Mouse (Mus musculus) cerebellum, adult 18-20 months (tissue): ENCODE data around the gene Veph1.
"Not testable (repeated sequence)": the region's sequence is repeated elsewhere in the genome, so short reads cannot be mapped to it uniquely, and the experiment has no call there.

Source experiments
- DNase-seq, 2 experiments: peaks; one replicate each; pipeline ENCODE4 v3.0.0; 2021

The Veph1 gene

DNA sequence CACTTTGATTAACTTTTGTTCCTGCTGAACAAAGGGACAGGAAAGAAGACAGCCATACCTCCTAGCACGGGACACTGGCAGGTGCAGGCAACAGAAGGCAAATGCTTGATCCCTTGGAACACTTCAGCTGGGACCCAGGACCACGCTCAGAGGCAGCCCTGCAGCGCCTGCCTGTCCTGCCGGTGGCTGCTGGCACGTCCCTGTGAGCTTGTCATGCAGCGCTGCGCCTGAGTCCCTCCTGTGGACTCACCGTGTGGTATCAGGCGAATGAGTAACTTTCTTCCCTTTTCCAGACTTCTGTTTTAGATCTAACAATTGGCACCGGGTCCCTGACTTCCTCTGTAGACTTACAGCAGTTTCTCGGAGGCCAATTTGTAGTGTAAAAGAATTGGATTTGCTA, at the start of gene Veph1:
Gene Veph1, minus strand, starts transcription at position 293 of the 400 bp plus-strand sequence.
- no peak for DNase-seq

DNA sequence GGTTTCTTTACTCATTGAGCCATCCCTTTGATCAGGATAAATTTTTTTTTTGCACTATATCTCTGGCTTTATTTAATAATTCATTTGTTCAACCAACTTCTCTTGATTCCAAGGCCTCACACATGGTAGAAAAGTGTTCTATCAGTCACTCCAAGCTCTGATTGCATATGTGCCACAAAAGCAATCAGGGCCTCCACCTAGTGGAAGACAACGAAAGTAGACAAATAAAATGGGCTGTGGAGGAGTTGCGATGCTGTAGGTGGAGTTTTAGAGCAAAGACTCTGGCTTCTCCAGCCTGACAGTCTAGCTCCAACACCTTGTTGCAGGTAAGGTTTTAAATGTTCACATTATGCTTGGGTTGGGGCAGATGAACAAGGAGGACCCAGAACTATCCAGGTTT, 44.1 kb upstream of the Veph1 start:
- no peak for DNase-seq

DNA sequence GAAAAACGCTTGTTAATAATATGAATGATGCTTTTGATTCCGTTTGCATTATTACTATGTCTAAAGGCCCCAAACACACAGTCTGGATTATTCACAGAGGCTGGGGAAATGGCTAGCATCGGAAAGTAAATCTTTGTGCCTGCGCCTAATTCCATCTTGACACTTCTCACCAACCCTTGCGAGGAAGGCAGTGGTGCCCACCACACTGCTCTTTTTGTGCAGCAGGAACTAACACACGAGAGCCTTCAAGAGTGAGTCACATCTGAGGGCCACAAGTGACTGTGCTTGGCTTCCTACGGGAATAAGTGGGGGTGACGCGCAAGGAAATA, 35.7 kb upstream of the Veph1 start:
- no peak for DNase-seq

DNA sequence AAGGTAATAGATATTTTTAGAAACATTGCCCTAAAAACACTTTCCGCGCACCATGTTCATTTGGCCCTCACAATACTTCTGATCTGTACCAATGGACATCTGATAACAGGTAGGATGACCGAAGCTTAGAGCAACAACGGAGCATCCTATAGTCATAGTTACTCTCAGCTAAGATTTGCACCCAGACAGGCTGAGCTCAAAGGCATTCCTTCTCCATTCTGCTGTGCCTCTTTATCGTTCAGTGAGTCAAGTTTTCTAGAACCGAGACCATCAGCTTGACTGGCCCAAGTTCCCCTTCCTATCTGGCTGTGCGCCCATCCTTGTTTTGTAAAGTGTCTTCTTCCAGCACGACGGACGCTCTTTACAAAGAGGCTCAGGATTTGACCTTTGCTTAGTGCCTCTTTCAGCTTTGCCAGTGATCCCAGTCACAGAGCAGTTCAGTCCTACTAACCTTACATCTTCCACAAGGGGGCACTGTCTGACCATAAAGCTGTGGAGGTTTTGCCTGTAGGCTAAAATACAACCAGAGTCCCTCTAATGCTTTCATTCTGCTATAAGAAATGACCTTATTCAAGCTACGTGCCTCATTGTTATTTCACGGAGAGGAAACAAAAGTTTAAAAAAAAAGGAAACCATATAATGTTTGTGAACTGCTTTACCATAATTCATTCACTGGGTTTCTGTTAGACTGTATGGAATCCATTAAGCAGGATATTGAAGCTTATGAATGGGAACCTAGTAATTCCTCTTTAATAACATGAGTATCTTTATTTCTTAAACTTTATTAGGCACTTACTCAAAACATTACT, 35.2 kb upstream of the Veph1 start:
- DNase-seq = peak; percentile 32 to 38

DNA sequence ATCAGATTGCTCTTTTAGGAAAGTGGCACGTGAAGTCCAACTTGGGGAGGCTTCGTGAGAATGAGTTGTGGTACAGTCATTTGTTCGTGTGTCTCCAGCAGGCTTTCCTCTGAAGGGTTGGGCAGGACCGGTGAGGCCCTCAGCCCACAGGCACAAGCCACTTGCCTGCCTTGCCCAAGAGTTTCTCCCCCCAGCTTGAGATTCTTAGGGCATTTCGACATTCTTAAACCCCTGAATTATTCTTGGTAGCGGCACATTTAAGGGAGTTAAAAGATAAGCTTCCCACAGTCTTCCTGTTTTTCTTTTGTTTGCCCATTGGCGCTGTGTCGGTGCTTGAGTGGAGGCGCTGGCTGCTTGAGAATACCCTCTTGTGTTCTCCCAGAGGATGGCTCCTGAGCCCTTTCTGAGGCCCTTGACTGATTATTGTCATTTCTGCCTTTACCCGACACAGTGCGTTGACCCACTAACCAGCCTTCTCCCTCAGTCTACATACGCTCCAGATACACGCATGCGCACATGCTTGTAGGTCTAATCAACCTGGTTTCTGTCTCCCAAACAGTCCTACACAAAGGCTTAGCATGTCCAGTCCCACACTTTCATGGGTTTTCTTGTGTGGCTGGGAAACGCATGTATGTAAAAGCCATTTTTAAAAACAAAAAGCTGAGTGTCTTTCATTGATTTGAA, 34.4 kb upstream of the Veph1 start:
- no peak for DNase-seq

DNA sequence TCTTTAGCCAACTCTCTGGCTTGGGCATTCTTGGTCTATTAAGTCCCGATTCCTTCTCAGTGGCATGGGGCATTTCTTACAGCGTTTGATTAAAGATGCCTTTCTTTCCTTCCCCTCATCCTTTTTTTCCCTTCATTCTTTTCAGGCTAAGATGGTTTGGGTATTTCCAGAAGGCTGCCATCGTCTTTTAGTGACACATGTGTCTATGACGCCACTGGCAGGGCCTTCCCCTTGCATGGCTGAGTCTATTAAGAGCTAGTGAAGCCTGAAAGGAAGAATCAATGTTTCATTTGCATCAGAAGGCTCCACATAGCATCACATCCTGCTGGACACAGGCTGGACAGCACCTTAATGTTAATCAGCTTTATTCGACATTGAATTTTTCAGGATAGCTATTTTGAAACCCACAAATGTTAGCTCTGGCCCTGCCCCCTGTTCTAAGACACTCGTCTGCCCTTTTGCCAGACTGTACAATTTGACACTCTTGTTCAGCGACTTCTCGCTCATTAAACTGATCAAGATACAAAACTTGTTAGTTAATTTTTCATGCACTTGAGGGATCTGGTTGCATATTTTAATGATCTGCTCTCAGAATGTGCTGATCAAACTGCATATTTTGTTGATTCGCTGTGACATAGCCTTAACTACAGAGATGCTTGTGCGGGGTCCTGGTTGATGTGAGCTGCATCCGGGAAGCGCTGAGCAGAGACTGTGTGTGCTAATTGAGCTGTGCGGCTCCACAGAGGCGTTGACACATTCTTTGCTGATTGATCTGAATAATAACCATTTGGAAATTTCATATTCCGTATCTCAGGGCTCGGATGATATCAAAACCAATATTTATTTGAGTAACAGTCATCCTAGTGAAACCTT, 29.6 kb upstream of the Veph1 start:
- DNase-seq = no peak

DNA sequence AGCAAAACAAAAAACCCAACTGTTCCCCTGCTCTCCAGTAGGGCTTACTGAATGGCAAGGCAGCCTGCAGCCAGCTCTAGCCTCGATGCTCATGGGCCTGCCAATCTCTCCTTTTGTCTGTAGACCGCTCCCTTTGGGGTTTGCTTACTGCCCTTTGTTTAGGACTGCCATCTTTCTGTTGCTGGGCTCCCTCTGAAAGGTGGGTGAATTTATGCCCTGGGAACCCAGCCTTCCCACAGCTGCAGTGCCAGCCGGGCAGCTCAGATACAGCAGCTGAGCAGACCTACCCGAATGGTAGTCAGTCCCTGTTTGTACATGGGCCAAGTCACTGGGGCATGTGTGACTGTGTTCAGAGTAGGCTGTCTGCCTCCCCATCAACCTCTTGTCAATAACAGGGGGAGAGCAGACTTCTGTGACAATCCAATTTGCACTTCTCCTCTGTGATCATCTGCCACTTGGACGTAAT, 28.9 kb upstream of the Veph1 start:
- no peak for DNase-seq

DNA sequence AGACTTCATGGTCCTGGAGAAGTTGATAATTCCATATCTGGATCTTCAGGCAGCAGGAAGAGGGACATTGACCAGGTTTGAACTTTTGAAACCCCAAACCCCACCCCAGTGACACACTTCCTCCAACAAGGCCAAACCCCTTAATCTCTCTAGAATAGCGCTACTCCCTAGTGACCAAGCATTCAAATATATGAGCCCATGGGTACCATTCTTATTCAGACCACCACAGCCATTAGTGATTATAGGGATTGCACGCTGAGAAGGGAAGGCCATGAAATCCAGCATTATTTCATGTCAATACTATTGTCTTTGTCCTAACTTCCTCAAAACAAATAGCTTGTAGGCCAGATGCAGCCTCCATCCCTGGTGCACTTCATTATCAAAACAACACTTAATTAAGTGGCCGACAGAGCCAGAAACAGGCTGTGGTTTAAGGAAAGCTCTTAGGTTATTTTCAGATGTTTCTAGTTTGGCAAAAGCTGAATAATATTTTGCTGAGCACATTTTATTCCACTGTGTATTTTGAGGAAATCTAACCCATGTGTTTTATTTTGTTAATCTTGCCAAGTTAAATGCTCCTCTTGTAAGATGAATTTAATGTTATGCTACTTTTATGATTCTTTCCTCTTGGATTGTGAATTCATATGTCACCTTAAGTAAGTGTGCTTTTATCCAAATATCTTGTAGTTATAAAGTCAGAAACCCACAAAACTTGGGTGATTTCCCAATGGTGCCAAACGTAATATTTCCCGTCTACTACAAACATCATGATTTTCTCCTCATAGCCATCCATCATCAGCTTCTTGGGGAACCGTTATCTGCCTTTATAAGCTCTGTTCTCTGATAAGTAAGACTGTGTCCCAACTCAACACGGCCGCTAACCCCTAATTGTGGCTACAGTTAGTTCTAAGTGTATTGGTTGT, 18.4 kb upstream of the Veph1 start:
- no peak for DNase-seq

DNA sequence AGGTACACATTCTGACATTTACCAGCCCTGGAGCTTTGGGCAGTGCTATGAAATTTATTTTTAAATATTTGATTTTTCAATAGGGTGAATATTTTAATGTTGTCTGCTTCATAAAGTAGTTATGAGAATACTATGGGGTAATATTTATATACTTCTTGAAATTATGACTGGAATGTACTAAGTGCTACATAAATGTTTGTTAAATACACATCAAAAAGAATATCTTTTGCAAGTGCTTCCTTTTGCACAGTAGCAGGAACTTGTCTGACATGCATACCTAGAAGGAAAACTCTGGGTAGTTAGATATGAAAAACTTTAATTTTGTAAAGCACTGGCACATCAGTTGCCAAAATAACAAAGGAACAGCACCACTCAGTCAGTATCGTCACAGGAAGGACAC, 13.9 kb upstream of the Veph1 start:
- no peak for DNase-seq

DNA sequence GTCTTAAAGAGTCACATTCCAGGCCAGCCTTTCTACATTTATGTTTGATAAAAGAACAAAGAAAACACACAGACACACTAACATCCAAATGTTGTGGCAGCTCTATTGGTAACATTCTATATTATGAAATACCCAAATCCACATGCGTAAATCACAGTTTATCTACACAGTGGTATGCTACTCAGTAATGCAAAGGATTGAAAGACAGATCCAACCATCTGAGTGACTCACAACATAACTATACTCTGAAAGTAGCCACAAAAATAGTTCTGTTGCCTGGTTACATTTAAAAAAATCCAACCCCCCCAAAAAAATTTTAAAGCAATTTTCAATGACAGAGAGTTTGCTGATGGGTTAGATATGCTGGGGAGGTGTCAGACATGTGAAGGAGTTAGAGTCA, 12.9 kb upstream of the Veph1 start:
- no peak for DNase-seq

DNA sequence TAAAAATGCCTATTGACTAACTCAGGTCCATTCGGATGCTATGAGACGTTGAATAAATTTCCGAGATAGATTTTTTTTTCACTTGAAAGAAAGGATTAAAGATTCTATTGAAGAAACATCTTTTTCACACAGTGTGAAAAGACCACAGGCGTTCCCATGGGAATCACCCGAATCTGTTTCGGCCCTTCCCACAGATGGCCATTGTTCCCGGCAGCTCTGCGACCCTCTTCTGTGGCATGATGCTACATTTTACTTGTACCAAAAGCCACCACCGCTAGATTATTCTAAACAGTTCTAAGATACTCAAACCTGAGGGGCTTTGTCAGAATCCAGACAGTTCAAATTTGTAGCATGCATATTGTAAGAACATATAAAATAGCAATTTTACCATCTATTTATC, 1.4 kb downstream of the Veph1 start:
- no peak for DNase-seq

DNA sequence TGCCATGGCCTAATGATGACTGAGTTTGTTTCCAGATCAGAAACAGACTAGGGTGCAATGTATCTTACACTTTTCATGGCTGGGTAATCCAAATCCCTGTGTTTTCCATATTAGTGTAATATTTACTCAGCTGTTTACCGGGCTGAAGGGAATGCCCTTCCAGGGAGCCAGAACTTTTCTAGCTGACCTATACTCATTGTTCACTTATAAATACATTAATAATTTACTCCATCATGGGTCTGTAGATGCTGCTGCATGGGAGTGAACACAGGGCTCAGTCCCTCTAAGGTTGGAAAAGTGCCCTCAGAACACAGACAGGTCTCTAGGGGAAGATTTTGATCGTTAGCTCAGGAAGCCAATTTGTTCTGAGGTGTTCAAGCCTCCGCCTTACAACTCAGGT, 1.9 kb downstream of the Veph1 start:
- DNase-seq = no peak

DNA sequence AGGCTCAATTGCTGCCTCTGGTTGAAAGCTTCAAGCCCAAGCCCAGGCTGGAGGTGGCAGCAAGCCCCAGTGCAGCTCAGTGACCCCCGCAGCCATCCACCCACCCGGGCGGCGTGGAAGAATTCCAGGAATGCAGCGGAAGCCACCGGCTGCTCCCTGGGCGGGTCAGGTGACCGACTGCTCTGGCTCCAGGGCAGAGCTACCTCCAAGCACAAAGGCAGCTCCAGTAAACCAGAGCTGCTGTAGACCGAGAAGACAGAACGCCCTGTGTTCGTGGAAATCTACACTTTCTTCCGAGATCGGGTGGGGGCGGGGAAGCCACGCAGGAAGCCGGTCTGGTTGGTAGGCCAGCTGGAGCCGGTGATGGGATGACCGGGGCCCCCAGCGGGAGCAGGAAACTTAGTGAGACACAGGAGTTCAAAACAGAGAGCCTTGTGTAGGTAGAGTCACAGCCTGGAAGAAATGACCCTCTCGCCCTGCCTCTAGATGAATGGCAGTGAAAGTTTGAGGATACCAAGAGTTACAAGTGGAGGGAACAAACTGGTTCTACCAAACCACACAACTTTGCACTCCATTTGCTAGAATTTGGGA, 4.2 kb downstream of the Veph1 start:
- DNase-seq = no peak

DNA sequence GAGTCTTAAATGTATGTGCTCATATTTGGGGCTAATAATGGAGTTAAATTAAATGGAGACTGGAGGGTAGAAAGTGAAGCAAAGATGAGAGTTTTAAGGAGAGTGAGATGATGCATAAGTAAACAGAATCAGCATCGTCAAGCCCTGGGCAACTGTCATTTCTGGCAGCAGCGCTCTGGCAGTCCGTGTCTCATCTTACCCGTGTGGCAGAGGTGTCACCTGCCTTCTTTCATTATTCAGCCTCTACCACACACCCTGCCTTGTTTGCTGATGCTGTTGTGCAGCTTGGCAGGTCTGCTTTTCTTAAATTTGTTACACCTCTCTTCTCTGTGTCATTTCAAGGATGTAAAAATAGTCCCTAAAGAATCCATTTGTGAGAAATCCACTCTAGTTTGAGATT, 33.4 kb downstream of the Veph1 start:
- no peak for DNase-seq

DNA sequence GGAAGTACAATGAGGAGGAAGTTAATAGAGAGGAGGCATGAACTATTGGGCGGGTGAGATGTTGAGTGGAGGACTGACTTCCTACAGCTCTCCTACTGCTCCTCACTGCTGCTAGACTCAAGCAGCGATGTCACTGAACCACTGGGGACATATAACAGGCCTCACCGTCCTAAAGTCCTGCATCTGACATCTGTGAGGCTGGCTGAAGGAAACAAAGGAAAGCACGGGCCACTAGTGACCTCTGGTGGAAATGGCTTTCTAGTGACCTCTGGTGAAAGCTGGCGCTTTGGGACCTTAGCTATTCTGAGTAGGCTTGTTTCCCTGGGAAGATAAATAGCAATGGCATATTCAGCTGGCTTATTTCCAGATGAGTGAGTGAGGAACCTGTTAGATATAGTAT, 34.3 kb downstream of the Veph1 start:
- DNase-seq = no peak

DNA sequence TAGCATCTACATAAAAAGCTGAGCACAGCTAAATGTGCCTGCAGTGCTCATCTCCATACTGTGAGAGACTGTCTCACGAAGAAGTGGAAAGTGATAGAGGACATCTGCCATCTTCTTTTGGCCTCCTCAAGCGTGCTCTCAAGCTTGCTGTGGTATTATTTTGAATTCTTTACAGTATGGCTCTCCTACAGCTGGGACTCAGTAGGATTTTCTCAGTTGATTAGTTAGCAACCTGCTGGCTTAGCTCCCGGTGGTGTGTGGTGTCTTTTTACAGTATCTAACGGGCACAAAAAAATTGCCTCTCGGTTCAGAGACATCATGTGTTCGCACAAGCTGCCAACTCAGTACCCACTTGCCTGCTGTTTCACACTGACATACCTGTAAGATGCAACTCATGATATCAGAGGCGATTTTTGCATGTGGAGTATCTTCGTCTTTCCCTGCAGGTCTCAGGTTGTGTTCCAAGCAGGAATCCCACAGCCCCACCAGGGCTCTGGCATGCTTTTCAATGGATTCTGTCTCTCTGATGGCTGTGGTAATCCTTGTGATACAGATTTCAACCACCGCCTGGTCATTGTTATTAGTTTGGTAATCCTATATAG, 42.0 kb downstream of the Veph1 start:
- peak in 1 of 2 experiments; percentile 4 for DNase-seq

DNA sequence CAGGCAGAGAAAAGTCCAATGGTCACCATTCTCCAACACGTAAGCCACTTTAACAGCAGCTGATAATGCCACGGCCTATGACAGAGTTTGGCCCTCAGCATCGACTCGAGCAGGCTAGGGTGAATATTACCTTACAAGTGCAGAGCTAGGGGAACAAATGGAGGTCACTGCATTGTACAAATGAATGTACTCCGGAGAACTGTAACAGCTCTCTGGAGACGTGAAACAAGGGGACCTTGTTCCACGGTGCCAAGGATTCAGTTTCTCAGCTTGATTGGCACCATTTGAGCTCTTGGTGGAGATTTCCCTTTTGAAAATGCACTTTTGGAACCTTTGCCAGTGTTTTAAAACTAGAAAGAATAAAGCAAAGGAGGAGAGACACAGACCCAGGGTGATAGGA, 44.8 kb downstream of the Veph1 start:
- no peak for DNase-seq

DNA sequence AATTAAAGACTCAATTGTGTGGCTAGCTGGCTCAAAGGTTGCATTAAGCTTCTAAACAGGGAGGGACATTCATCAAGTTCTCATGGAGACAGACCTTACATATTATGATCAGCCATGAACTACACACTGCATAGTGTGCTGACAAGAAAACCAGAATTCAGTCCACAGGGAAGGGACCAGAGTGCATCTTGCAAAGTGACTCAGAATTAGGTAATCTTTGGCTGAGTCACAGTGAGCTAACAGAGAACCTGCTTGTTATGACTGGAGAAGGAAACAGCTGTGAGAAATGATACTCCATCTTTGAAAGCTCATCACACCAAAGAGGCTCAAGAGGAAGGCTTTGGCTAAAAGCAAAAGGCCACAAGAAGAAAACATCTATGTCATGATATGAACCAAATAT, 56.2 kb downstream of the Veph1 start:
- DNase-seq = no peak

DNA sequence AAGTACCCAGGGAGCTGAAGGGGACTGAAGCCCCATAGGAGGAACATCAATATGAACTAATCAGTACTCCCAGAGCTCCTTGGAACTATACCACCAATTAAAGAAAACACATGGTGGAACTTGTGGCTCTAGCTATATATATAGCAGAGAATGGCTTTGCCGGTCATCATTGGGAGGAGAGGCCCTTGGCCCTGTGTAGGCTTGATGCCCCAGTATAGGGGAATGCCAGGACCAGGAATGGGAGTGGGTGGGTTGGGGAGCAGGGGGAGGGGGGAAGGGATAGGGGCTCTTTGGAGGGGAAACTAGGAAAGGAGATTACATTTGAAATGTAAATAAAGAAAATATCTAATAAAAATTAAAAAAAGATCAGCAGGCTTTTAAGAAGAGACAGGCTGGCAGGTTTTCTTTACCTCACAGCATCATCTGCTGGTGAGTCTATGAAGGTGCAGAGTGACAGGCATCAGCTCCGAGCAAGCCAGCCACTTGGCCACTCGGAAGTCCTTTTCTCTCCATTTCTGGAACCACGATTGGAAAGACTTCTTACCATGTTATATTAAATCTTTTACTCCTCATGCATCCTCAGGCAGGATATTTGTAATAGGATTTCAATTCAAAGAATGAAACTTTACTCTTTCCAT, 60.3 kb downstream of the Veph1 start:
- DNase-seq = not testable (repeated sequence)

DNA sequence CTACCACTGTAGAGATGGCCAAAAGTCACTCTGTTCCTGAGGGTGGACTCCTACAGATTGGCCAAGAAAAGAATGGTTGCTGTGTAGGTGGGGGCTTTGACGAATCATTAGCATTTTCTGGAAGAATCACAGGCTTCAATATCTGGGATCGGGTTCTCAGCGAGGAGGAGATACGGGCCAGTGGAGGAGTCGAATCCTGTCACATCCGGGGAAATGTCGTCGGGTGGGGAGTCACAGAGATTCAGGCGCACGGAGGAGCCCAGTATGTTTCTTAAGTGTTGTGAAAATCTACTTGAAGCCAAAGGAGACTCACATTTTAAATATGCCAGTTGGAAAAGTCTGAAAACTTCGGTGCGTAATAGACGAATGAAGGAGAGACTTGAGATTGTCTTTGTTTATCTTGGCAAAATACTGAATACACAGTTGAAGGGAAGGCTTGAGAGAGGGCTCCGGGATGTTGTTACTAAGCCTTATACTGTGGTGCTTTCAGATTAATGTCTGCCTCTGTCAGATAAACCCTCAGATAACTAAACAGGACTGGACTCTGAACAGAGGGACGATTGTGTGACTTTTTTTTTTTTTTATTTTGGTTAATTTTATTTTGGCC, 71.6 kb downstream of the Veph1 start:
- DNase-seq = no peak

DNA sequence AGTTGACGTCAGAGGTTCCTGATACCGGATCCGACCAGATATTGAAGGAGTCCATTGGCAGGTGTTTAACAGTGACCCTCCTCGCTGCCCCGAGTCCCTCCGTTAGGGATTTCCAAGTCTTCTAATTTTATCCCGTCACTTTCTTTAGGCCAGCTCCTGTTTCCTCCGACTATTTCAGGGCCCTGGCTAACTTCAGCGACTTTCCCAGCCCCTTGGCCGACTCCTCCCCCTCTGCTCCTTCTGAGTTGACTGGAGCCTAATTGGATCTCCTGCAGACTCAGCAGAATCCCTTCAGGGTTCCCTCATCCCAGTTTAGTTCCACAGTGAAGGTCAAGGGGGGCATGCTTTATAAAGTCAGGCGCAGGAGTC, 75.4 kb downstream of the Veph1 start:
- no peak for DNase-seq
